Mouse (Mus musculus) midbrain, embryonic 16.5 days (tissue): ENCODE results near the gene Insl3. TPM values are rescaled to one million over a fixed set of nuclear protein-coding genes. Genes with fewer than 3 reads are reported as not detected.
"Not testable (repeated sequence)": the region's sequence is repeated elsewhere in the genome, so short reads cannot be mapped to it uniquely, and the experiment has no call there.

Source experiments
- ATAC-seq: fragments of 200-750 bp; cut with Nextera tagmentation; 2 replicates; pipeline ENCODE4 v1.8.0; 2017; ENCODE audit warnings: moderate TSS enrichment
- H3K27ac ChIP-seq: fragments of 300-500 bp; sonication (generic); 2 replicates; pipeline ENCODE4 v1.5.1; 2014; ENCODE audit warnings: mild to moderate bottlenecking, low read length, mixed read lengths
- H3K27me3 ChIP-seq: fragments of 300-500 bp; sonication (generic); 2 replicates; pipeline ENCODE4 v1.6.1; 2014; ENCODE audit warnings: low read depth, low read length, mixed read lengths; ENCODE audit not compliant: control insufficient read depth, insufficient read depth
- H3K36me3 ChIP-seq: fragments of 300-500 bp; sonication (generic); 2 replicates; pipeline ENCODE4 v1.6.1; 2014; ENCODE audit warnings: mild to moderate bottlenecking, low read length, moderate library complexity, mixed read lengths; ENCODE audit not compliant: control insufficient read depth, insufficient read depth
- H3K4me1 ChIP-seq: fragments of 300-500 bp; sonication (generic); 2 replicates; pipeline ENCODE4 v1.6.1; 2014; ENCODE audit warnings: mild to moderate bottlenecking, low read length, mixed read lengths; ENCODE audit not compliant: control insufficient read depth, insufficient read depth
- H3K4me2 ChIP-seq: fragments of 300-500 bp; sonication (generic); 2 replicates; pipeline ENCODE4 v1.6.1; 2014; ENCODE audit warnings: mild to moderate bottlenecking, low read length, mixed read lengths
- H3K4me3 ChIP-seq: fragments of 300-500 bp; sonication (generic); 2 replicates; pipeline ENCODE4 v1.5.1; 2014; ENCODE audit warnings: low read depth, mild to moderate bottlenecking, low read length, moderate library complexity, mixed read lengths
- H3K9ac ChIP-seq: fragments of 300-500 bp; sonication (generic); 2 replicates; pipeline ENCODE4 v1.6.1; 2014; ENCODE audit warnings: low read depth, low read length, mixed read lengths
- H3K9me3 ChIP-seq: fragments of 300-500 bp; sonication (generic); replicated peaks from 2 replicates; pipeline ENCODE4 v1.6.1; 2014; ENCODE audit warnings: mild to moderate bottlenecking, low read length, mixed read lengths; ENCODE audit not compliant: control insufficient read depth, poor library complexity, severe bottlenecking
- WGBS: fragments of 180-500 bp; shearing (Covaris S2); extraction: QIAGEN DNeasy Blood & Tissue Kit; methylation state at CpG from one replicate; pipeline ENCODE4 v1.1.7; 2014; 5-methylcytosine and 5-hydroxymethylcytosine counted together
- polyA plus RNA-seq: library from polyadenylated mRNA; unstranded; fragments of >200 nt; fragmentation: Nextera tagmentation; extraction: Ambion mirVana; gene quantifications from 2 replicates; pipeline ENCODE4 v1.2.1, GENCODE M21; 2015

The Insl3 gene
- polyA plus RNA-seq, 1 experiment from 2014 or later, result 1.4 TPM

GRCm38 (mm10) chr8:71695456-71695855 lies 6.4 kb downstream of the Insl3 start:
- H3K27me3 ChIP-seq, result peaks cover 60% of the 10 kb centered on the region
- not testable (repeated sequence) for H3K4me1 ChIP-seq, H3K4me3 ChIP-seq, H3K9me3 ChIP-seq, H3K9ac ChIP-seq, H3K4me2 ChIP-seq, ATAC-seq, H3K27ac ChIP-seq, H3K36me3 ChIP-seq
- 68% methylated on average over 12 of the region's 12 CpGs for WGBS

DNA sequence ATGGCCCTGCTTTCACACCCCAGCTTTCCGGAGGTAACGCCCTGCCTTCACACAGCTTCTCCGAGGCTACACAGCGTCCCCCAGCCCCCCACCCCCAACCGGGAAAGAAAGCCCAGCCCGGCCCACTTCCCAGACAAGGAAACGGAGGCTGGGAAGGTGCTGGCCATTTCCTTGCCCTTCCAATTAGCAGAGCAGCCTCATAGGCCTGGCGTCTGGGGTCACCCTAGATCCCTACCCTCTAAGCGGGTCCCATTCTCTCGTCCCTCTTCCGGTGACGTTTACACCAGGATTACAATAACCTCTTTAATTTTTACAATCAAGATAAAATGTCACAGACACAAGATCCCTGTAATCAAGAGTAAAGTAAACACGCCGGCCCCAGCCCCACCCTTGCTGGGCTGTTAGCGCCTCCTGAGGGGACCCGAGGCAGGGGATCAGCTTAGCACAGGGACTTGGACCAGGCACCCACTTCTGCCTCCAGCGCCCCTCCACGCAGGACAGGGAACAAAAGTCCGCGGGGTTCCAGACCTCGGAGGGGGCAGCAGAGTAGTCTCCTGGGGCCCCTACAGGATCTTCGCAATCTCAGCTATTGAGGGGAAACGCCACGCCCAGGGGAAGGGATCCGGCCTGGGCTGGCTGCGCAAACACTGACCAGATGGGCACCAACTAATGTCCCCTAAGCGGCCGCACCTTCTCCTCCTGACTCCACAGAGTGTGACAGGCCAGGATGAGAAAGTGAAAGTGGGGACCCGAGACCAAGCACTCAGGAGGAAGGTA lies 11.7 kb downstream of the Insl3 start:
- 8% methylated on average over 29 of the region's 29 CpGs for WGBS
- no peak overlapping the region for H3K4me3 ChIP-seq
- no peak for ATAC-seq
- H3K4me2 ChIP-seq, result 0 out of 2 replicates have a peak overlapping the region, but pooled peaks have one; percentile 7
- H3K4me1 ChIP-seq, result no peaks in the 10 kb centered on the region
- H3K27ac ChIP-seq, result no peak overlapping the region
- H3K27me3 ChIP-seq, result peaks cover 29% of the 10 kb centered on the region
- H3K9me3 ChIP-seq, result no peaks in the 10 kb centered on the region
- no peak overlapping the region for H3K9ac ChIP-seq
- no peaks in the 10 kb centered on the region for H3K36me3 ChIP-seq

- no peaks in the 10 kb centered on the region for H3K9me3 ChIP-seq
- H3K27ac ChIP-seq, result no peak within 1 kb of the TSS
- no peak within 1 kb of the TSS for H3K4me3 ChIP-seq
- ATAC-seq, result no peak
- H3K4me2 ChIP-seq, result 0 out of 2 replicates have a peak within 1 kb of the TSS, but pooled peaks have one; percentile 7
- H3K27me3 ChIP-seq, result peaks cover 26% of the 10 kb centered on the region
- no peaks in the 10 kb centered on the region for H3K4me1 ChIP-seq
- no peaks in the 10 kb centered on the region for H3K36me3 ChIP-seq
- H3K9ac ChIP-seq, result no peak within 1 kb of the TSS
- 17% methylated on average over 32 of the region's 34 CpGs for WGBS
Observed at GRCm38 (mm10) chr8:71701414-71702086, 12.5 kb downstream of the Insl3 start, which contains the start of gene B3gnt3. Gene B3gnt3, minus strand, starts transcription at chr8:71701789.

GRCm38 (mm10) chr8:71702087-71702432 lies 13.0 kb downstream of the Insl3 start:
- Histone ChIP-seq H3K36me3 (no peaks in the 10 kb centered on the region), H3K27me3 (peaks cover 26% of the 10 kb centered on the region), H3K4me2 (no peak overlapping the region), H3K27ac (no peak overlapping the region), H3K9me3 (no peaks in the 10 kb centered on the region), H3K4me1 (no peaks in the 10 kb centered on the region), H3K4me3 (no peak overlapping the region), H3K9ac (no peak overlapping the region)
- ATAC-seq, result no peak
- WGBS, result 33% methylated on average over 4 of the region's 4 CpGs

DNA sequence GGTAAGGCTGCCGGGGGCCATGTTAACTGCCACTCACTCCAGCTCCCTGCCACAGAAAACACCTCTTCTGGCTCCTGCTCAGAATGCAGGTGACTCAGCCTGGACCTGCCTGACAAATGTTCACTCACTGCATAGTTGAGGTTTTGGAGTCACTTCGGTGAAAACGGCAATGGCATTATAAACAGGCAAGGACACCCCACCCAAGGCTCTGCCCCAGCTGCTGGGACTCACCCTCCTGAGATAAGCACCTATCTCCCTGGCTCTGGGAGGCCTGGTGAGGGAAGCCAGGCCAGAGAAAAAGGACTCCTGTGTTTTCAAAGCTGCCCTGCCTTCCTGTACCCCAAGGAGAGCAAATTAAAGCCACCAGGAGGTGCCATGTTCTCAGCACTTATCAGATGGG lies 13.9 kb downstream of the Insl3 start:
- Histone ChIP-seq H3K4me2 (no peak overlapping the region), H3K27ac (no peak overlapping the region), H3K4me3 (no peak overlapping the region), H3K4me1 (no peaks in the 10 kb centered on the region), H3K9ac (no peak overlapping the region), H3K27me3 (peaks cover 26% of the 10 kb centered on the region), H3K9me3 (no peaks in the 10 kb centered on the region), H3K36me3 (peaks cover 4% of the 10 kb centered on the region)
- WGBS, result 82% methylated on average over 3 of the region's 3 CpGs
- ATAC-seq, result no peak

DNA sequence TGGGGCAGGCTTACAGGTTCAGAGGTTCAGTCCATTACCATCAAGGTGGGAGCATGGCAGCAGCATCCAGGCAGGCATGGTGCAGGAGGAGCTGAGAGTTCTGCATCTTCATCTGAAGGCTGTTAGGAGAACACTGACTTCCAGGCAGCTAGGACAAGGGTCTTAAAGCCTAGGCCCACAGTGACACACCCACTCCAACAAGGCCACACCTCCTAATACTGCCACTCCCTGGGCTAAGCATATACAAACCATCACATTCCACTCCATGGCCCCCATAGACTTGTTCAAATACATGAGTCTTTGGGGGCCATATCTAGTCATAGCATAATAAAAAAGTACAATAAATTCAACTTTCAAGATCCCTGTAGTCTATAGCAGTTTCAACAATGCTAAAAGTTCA lies 14.4 kb downstream of the Insl3 start:
- not testable (repeated sequence) for H3K4me2 ChIP-seq, H3K36me3 ChIP-seq, H3K4me1 ChIP-seq, H3K27ac ChIP-seq, H3K4me3 ChIP-seq, H3K9ac ChIP-seq, ATAC-seq, H3K9me3 ChIP-seq
- H3K27me3 ChIP-seq, result peaks cover 26% of the 10 kb centered on the region

DNA sequence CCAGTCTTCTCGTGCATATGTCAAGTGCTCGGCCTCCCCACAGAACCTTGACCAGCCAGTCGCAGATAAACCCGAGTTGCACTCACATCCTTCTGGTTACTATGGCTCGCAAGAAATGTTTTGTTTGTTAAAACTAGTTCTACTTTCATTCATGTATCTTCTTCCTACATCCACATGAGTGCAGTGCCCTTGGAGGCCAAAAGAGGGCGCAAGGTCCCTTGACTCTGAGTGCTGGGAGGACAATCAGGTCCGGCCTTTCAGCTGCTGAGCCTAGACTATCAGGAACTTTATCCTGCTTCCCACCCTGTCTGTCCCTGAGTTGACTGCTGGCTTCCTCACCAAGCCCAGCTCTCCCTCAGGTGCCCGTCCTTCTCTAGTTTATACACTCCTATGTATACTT lies 18.9 kb downstream of the Insl3 start:
- Histone ChIP-seq H3K27me3 (peaks cover 1% of the 10 kb centered on the region), H3K4me3 (no peak overlapping the region), H3K4me1 (peaks cover 5% of the 10 kb centered on the region; the same call in 1 of the 2 replicates), H3K9me3 (no peaks in the 10 kb centered on the region), H3K4me2 (no peak overlapping the region), H3K9ac (no peak overlapping the region), H3K36me3 (peaks cover 20% of the 10 kb centered on the region), H3K27ac (no peak overlapping the region)
- ATAC-seq, result no peak
- 37% methylated on average over 8 of the region's 8 CpGs for WGBS

GRCm38 (mm10) chr8:71709134-71709799 lies 20.3 kb downstream of the Insl3 start:
- no peaks in the 10 kb centered on the region; the same call in 1 of the 2 replicates for H3K27me3 ChIP-seq
- no peak overlapping the region; the same call in 1 of the 2 replicates for H3K9ac ChIP-seq

More at GRCm38 (mm10) chr8:71709134-71709799, 20.3 kb downstream of the Insl3 start:
- peaks cover 5% of the 10 kb centered on the region; the same call in 1 of the 2 replicates for H3K4me1 ChIP-seq
- H3K9me3 ChIP-seq, result no peaks in the 10 kb centered on the region
- H3K4me3 ChIP-seq, result no peak overlapping the region
- peaks cover 21% of the 10 kb centered on the region for H3K36me3 ChIP-seq
- ATAC-seq, result peak; percentile 44
- 44% methylated on average over 25 of the region's 25 CpGs for WGBS
- no peak overlapping the region for H3K27ac ChIP-seq
- H3K4me2 ChIP-seq, result peak overlapping the region; percentile 48
